Mouse (Mus musculus) yolk sac, embryonic 10.5 days (tissue): ENCODE results near the gene Wipf2.

Experiments
- DNase-seq: peaks from one replicate; pipeline ENCODE4 v3.0.0-alpha.2; 2017; ENCODE audit warnings: low spot score

Gene Wipf2

DNA sequence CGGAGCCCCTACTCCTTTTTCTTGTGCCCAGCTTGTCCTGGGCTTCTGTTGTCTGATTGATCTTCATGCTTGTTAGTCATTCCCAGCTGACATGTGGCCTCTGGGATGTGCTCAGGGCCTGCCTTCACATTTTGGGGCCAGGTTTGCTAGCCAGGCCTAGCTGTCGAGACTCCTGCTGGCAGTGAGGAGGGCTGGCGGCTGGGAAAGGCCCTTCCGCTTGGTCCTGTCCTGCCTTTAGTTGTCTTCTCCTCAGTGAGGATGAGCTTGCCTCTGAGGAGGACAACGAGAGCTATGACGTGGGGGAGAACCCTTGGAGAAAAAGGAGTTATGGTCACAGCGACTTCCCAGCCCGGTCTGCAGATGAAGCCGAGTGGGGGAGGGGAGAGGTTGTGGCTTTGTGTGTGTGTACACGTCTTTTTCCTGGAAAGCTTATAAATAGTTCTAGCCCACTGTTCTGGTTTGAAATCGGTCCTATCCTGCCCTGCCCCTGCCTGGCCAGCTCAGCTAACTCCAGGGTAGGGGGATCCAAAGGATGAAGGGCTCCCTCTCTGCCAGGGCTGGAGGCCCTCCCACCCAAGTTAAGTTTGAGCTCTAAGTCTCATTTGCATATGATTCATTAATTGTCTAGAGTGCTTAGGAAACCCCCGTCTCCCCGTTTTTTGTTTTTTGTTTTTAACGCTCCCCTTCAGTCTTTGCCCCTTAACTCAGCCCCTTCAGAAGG lies 80.5 kb downstream of the Wipf2 start:
- peak; percentile 66 for DNase-seq

DNA sequence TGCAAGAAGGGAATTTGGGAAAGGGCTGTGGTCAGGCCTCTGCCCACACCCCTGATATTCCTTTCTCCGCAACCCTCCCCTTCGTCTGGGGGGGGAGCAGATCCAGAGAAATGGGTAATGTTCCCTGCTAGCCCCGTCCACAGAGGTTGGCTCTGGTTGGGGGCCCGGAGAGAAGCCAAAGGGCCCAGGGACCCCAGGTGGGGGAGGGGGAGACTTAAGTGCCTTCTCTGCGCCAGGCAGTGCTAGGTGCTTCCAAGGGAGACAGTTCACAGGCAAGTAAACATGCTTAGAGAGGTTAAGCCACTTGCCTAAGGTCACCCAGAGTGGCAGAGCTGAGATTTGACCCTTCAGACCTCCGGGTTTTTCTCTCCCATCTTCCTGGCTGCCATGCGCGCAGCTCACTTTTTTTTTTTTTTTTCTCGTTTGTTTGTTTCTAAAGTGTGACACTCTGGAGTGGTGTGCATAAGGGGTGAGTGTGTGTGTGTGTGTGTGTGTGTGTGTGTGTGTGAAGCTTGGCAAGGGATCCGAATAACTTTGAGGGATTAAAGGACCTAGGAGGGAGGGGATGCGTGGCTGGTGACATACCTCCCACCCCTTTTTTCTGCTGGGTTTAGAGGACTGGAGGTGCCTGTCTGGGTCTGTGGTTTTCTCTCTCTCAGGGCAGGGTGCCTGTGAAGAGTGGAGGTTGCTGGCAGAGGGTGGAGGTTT lies 81.6 kb downstream of the Wipf2 start:
- peak; percentile 76 for DNase-seq

DNA sequence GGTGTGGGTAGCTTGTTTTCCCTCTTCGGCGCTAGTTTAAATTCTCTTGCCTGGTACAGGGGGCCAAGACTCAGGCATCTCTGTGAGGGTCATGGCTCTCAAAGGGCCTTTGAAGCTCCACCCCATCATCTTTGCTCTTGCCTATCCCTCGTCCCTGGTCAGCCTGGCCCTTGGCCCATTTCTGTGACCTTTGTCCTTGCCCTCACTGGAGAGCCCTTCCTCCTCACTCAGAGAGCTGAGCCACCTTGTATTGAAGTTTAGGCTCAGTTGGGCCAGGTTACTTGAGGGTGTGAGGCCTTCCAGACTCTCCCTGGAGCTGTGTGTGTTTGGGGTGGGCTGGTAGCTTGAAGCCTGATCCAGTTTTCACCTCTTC lies 82.2 kb downstream of the Wipf2 start:
- DNase-seq: peak; percentile 78

DNA sequence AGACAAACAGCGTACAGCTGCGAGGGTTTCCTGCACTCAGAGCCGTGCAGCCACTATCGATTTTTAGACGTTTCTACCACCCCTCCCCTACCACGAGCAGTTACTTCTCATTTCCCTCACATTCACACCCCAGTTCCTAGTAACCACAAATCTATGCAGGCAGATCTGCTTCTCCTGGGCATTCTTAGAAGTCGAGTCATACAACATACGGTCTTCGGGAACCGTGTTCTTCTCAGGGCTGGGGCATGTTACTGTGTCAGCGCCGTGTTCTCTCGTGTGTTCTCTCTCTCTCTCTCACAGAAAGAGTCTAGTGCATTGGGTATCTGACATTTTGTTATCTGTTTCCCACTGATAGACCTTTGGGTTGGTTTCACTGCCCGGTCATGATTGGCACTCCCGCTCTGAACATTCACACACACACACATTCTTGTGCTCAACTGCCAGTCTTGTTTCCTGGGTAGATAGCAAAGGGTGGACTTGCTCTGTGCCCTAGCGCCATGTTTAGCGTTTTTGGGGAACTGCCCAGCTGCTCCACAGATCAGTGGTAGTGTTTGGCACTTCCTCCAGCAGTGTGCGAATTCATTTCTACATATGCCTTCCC lies 84.6 kb downstream of the Wipf2 start:
- no peak for DNase-seq

DNA sequence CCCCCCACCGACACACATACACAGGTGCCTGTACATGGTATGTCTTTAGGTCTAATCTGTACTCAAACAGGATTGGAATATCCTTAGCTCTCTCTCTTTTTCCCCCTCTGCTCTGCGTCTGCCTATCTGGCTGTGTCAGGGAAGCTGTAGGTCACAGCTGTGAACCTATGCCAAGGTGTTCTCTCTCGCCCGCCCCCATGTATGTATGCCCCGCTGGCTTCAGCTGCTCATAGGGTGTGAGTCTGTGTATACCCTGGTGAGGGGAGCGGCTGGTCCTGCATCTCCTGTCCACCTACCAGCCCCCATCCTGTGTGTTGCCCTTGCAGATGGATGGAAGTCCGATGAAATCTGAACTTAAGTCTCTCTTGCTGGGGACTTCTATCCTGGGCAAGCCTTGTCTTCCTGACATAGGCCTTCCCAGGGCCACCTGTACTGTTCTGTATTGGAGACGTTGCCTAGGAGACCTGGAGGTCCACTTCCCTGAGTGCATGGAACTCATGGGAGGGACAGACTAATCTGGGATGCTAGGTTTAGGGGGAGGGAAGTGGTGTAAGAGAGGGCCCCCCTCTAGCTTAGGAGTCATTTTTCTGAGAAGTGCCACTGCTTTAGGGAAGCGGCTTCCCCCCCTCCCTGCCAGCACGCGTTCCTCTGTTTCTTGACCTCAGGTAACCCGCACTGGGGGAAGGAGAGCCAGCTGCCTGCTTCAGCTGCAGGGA lies 86.0 kb downstream of the Wipf2 start:
- no peak for DNase-seq

DNA sequence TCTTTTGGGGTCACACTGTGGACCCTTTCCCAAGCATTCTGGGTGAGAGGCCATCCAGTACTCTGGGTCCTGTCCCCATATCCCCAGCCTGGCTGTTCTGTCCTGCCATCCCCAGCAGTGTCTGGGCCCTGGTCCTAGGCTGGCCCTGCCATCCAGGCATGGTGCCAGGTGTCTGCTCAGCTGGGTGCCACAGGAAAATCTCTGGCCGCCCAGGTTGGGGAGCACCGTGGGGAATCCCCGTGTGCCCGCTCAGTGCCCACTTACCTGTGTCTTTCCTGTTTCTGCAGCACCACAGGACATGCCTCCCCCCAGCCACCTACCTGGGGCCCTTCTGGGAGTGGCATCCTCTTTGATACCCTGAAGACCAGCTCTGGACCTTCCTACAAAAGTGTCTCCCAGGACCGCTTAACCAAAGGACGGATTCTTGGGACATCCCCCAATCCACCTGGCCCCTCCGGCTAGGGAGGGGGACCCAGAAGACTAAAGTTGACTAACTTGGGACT lies 86.6 kb downstream of the Wipf2 start:
- no peak for DNase-seq

DNA sequence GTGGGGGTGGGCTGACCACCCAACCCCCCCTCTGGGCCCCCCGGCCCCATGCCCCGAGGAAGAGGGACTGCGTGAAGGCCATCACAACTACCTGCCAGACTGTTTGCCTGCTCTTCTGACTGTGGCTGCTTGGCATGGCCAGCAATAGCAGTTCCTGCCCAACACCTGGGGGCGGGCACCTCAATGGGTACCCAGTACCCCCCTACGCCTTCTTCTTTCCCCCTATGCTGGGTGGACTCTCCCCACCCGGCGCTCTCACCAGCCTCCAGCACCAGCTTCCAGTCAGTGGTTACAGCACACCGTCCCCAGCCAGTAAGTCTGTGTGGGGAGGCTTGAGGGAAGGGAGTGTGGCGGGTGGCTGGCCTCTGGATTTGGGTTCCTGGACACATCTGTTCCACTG lies 87.0 kb downstream of the Wipf2 start:
- DNase-seq: no peak

DNA sequence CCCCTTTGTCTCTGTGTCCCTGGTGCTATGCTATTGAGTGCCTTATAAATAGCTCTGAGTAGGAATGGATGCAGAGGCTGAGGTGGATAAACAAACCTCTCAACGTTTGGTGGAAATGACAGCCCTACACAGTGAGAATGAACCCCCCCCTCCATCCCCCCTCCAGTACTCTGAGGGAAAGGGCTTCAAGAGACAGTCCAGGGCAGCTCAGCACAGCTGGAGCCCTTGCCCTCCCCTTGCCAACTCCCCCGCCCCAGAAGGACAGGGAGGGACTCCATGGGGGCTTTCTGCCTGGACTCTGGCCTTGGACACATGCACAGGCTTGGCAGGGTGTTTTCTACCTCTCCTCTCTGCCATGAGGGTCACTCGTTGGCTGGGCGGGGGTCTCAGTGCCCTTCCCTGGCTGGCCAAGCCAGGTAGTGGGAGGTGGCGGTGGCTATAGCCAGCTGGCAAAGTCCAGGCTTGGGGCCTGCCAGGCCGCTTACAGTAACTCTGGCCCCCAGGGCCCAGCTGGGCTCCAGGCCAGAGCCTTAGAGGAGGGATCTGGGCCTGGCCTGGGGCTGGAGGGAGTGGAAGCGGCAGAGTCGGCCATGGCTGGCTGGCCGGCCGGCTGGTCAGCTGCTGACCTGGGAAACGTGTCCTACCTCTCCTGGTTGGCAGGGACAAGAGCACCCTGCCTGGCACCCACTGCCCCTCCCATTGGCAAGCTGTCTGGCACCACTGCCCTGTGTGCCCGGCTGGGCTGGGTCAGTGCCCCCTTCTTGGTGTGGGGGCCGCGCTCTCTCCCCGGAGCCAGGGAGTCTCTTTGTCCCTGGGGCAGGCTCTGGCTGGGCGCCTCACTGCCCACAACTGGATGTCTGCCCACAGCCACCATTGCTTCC lies 87.8 kb downstream of the Wipf2 start:
- no peak for DNase-seq

DNA sequence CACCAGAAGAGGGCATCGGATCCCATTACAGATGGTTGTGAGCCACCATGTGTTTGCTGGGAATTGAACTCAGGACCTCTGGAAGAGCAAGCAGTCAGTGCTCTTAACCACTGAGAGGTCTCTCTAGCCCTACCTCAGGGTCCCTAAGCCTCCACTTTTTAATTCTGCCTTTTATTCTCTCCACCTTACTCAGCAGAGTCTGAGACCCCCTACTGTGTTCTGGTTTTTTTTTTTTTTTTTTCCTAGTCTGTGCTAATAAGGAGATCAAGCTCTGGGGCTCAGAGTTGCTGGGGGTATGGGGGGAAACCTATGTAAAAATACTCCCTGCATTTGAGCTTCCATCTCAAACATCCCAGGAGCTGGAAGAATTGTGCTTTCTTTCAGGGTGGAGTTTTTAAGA lies 88.7 kb downstream of the Wipf2 start:
- DNase-seq: no peak

DNA sequence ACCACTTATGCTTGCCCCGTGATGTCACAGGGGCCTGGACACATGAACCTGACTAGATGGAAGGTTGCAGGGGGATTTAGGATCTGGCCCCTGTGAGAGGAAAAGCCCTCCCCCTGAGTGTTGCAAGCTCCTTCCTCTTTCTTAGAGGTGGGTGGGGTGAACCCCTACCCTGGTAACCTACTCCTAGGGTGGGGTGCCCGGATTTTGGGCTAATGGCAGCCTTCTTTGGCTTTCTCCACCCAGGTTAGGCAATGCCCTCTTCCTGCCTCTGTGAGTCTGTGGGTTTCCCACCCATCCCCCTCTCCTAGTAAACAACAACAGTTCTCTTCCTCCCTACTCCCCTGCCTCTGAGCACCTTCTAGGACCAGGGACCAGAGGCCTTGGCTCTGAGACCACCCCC lies 89.3 kb downstream of the Wipf2 start:
- DNase-seq: no peak

DNA sequence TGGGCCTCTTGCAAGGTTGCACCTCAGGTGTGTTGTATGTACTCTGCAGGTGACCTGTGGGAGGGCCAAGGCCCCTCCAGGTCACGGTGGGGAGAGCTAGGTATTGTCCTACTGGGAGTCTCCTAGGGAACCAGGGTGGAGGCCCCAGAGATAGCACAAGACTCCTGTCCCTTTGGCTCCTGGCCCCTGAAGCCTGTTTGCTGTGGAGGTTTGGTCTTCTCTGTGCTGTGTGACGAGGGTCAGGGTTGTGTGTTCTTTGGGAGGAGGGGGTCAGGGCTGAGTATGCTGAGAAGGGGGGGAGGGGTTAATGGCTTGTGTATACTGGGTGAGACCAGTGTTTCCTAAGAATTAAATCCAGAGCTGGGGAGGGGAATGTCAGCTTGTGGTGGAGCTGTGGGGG lies 89.9 kb downstream of the Wipf2 start:
- DNase-seq: peak; percentile 91

DNA sequence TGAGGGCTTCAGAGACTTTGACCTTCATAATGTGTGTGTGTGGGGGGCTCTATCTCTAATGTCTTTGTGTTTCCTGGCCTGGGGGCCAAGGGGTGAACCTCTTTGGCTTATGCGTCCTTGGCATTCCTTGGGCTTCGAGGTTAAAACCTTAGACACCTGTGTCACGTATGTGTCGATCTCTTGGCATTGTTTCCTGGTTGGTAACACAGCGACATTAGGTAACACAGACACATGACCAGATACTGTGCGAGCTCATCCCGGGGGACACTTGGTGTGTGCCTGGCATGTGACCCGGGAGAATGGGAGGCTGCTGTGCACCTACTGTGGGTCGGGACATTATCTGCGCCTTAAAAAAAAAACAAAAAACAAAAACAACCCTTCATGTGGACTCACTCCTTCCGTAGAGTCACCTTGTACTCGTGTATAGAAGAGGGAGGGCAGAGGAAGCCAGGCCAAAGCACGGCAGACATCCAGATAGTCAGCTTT lies 90.4 kb downstream of the Wipf2 start:
- DNase-seq: no peak

DNA sequence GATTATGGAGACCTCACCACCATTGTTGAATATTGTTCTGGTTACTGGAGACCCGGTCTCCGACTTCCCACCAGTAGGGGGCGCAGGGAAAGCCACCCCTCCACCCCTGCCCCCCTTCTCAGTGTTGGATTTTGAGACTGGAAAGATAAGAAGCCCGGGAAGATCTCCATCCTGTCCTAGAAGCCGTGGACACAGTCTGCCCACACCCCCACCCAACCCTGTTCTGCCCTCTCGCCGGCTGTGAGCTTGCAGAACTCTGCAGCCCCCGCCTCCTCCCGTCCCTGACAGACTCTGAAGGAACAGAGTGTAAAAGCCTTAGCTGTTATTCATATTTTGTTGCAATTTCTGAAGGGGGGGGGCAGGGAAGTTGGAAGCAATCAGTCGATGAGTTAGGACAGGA lies 90.9 kb downstream of the Wipf2 start:
- peak; percentile 87 for DNase-seq
